ENCODE assay signal across 8 mouse cellular contexts in the genomic region with DNA sequence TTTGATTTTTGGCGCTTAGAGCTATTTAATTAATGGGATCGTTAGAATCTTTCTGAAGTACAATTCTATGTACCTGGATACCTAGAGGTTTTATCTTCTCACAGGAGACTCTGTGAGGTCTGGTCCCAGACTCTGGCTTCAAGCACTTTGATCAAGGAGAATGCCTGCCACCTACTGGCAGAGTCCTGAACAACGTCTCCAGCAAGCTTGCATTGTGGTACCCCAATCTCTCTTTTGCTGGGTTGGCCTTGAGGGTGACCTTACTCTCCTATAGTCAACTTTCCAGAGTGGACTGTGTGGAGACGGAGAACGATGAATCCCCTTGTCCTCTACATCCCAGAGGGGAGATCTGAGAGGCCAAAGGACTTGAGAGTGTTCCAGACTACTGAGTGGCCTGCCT.
DNase-seq lines count a peak whose midpoint lies in the region; ATAC-seq lines count a peak whose summit lies in the region.

No protein-coding gene starts in this region.

- DNase-seq in A20 (ENCODE audit: low read depth, low spot score) (peak; percentile 65), ZHBTc4 (ENCODE audit: low read depth, low spot score) (peak; percentile 69)
- DNase-seq in embryo, embryonic 10 days (ENCODE audit: low spot score) = peak; percentile 90
- DNase-seq in layer of hippocampus, adult 11-12 months (ENCODE audit: low spot score) = peak; percentile 84
- DNase-seq in lung, postnatal 10 days = peak; percentile 79
- DNase-seq in retina, postnatal 7 days (ENCODE audit: low read depth, low spot score) = peak; percentile 60
- DNase-seq in urinary bladder, postnatal 36 days (ENCODE audit: low spot score in 2 of 2) = peak; percentile 57 to 60

- peak; percentile 64; the same call in 1 of the 2 replicates for ATAC-seq in granulocyte monocyte progenitor cell, adult 5-6 weeks (replicated peaks; ENCODE audit: poor library complexity, severe bottlenecking)

Comparison
In these comparisons a context has a peak if more than half of its experiments do, and no peak if none do; other contexts are left out.
1. Peak in every context shown above with its lines: DNase-seq and ATAC-seq.